Mouse (Mus musculus): ENCODE data around the gene Abca4. TPM values are rescaled to one million over a fixed set of nuclear protein-coding genes. Genes with fewer than 3 reads are reported as not detected.
A peak's percentile ranks its signal among the peaks of the same experiment; 100 is the strongest.

Gene Abca4
- polyA plus RNA-seq, 2 experiments: 1.0 to 2.2 TPM

DNA sequence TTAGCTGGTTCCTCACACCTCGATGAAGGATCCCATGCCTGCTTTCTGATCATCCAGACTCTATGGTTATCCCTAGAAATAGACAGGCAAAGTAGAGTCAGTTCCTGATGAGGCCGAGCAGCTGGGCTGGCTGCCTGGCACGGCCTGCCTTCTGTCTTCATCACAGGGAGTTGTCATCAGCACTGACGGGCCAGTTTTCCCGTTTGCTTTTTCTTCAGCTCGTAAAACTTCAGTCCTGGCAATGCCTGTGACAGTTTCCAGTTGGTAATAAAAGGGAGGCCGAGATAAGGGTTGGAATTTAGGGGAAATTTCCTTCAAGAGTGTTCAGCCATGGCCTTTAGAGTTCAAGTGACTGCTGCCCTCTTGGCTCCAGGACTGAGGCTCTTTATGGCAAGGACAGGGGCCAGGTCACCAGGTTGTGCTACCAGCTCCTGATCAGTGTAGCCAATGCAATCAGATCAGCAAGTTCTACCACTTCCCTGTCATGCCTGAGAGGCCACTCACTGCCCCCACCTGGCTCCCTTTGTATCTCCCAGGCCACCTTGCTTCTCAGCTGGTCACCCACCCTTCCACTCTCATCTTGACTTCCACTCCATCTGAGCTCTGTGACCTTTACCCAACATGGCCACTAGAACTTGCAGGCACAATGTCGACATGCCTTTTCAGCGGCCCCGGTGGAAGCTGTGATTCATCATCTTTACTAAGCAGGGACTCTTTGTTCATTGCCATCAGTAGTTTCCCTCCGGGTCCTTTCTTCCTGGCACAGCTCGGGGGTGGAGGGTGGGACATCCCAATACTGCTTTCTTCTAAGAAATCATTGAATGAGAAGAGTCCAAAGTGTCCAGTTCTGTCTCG lies 20.5 kb downstream of the Abca4 start:
- 48% methylated on average over 13 of the region's 13 CpGs for WGBS
- Histone ChIP-seq H3K9ac (ENCODE audit: low read depth, low read length, severe bottlenecking) (no peak overlapping the region), H3K27me3 (ENCODE audit: control insufficient read depth, insufficient read depth, low read length) (no peaks in the 10 kb centered on the region), H3K36me3 (ENCODE audit: control insufficient read depth, insufficient read depth, low read length) (no peaks in the 10 kb centered on the region), H3K4me1 (ENCODE audit: control insufficient read depth, insufficient read depth, low read length) (0 out of 2 replicates have a peak, but pooled peaks cover 6% of the 10 kb centered on the region), H3K9me3 (ENCODE audit: control insufficient read depth, low read length) (no peaks in the 10 kb centered on the region), H3K4me3 (replicated peaks; ENCODE audit: low read length) (no peak overlapping the region), H3K27ac (replicated peaks; ENCODE audit: low read depth, low read length) (no peak overlapping the region), H3K4me2 (replicated peaks; ENCODE audit: low read depth, low read length, severe bottlenecking) (no peak overlapping the region)
- DNase-seq (ENCODE audit: low spot score) (no peak), ATAC-seq (ENCODE audit: low FRiP score, low read depth) (peak; percentile 57; the same call in 1 of the 2 replicates)
- no peak for TF ChIP-seq POLR2A (IDR thresholded peaks at IDR 0.05; ENCODE audit: borderline replicate concordance, extremely low read depth, insufficient read depth, insufficient read length)

DNA sequence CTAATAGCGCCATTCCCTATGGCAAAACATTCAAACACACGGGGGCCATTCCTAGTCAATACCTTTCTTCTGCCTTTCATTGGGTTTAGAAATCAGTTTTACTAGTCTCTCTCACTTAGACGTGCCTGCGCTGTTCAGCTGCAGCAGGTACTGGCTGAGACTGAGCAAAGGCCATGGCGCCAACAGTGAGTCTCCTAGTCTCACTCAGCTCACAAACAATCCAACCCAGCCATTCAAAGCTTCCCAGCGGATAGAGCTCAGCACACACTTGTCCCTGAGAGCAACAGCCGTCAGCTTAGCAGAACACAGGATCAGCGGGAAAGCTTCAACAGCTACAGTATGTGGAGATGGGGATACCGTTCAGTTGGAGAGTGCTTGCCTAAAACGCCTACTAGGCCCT lies 27.5 kb downstream of the Abca4 start:
- Histone ChIP-seq H3K27ac (replicated peaks; ENCODE audit: low read depth, low read length) (no peak overlapping the region), H3K36me3 (ENCODE audit: control insufficient read depth, insufficient read depth, low read length) (no peaks in the 10 kb centered on the region), H3K4me2 (replicated peaks; ENCODE audit: low read depth, low read length, severe bottlenecking) (no peak overlapping the region), H3K4me1 (ENCODE audit: control insufficient read depth, insufficient read depth, low read length) (peaks cover 27% of the 10 kb centered on the region), H3K9ac (ENCODE audit: low read depth, low read length, severe bottlenecking) (no peak overlapping the region), H3K4me3 (replicated peaks; ENCODE audit: low read length) (no peak overlapping the region), H3K9me3 (ENCODE audit: control insufficient read depth, low read length) (no peaks in the 10 kb centered on the region), H3K27me3 (ENCODE audit: control insufficient read depth, insufficient read depth, low read length) (no peaks in the 10 kb centered on the region)
- no peak for TF ChIP-seq POLR2A (IDR thresholded peaks at IDR 0.05; ENCODE audit: borderline replicate concordance, extremely low read depth, insufficient read depth, insufficient read length)
- WGBS: 81% methylated on average over 10 of the region's 10 CpGs
- ATAC-seq (ENCODE audit: low FRiP score, low read depth) (no peak), DNase-seq (ENCODE audit: low spot score) (no peak)

GRCm38 (mm10) chr3:122072646-122073571 lies 28.7 kb downstream of the Abca4 start:
- H3K27me3 ChIP-seq (ENCODE audit: control insufficient read depth, insufficient read depth, low read length): no peaks in the 10 kb centered on the region
- ATAC-seq (ENCODE audit: low FRiP score, low read depth) (0 out of 2 replicates have a peak, but pooled peaks have one; percentile 45), DNase-seq (ENCODE audit: low spot score) (peak; percentile 30)
- peak overlapping the region; percentile 55 for H3K27ac ChIP-seq (replicated peaks; ENCODE audit: low read depth, low read length)
- TF ChIP-seq POLR2A (IDR thresholded peaks at IDR 0.05; ENCODE audit: borderline replicate concordance, extremely low read depth, insufficient read depth, insufficient read length): no peak
- no peak overlapping the region for H3K9ac ChIP-seq (ENCODE audit: low read depth, low read length, severe bottlenecking)
- WGBS: 28% methylated on average over 11 of the region's 11 CpGs
- peaks cover 27% of the 10 kb centered on the region for H3K4me1 ChIP-seq (ENCODE audit: control insufficient read depth, insufficient read depth, low read length)
- H3K36me3 ChIP-seq (ENCODE audit: control insufficient read depth, insufficient read depth, low read length): no peaks in the 10 kb centered on the region
- no peaks in the 10 kb centered on the region for H3K9me3 ChIP-seq (ENCODE audit: control insufficient read depth, low read length)
- H3K4me3 ChIP-seq (replicated peaks; ENCODE audit: low read length): no peak overlapping the region
- no peak overlapping the region for H3K4me2 ChIP-seq (replicated peaks; ENCODE audit: low read depth, low read length, severe bottlenecking)

- no peak overlapping the region for H3K4me3 ChIP-seq (replicated peaks; ENCODE audit: low read length)
- no peaks in the 10 kb centered on the region for H3K27me3 ChIP-seq (ENCODE audit: control insufficient read depth, insufficient read depth, low read length)
- no peak for DNase-seq (ENCODE audit: low spot score)
- H3K9ac ChIP-seq (ENCODE audit: low read depth, low read length, severe bottlenecking): no peak overlapping the region
- 55% methylated on average over 5 of the region's 5 CpGs for WGBS
- ATAC-seq (ENCODE audit: low FRiP score, low read depth): no peak
- no peaks in the 10 kb centered on the region for H3K36me3 ChIP-seq (ENCODE audit: control insufficient read depth, insufficient read depth, low read length)
- no peak overlapping the region for H3K4me2 ChIP-seq (replicated peaks; ENCODE audit: low read depth, low read length, severe bottlenecking)
- no peak for TF ChIP-seq POLR2A (IDR thresholded peaks at IDR 0.05; ENCODE audit: borderline replicate concordance, extremely low read depth, insufficient read depth, insufficient read length)
- H3K27ac ChIP-seq (replicated peaks; ENCODE audit: low read depth, low read length): peak overlapping the region; percentile 55
- H3K9me3 ChIP-seq (ENCODE audit: control insufficient read depth, low read length): no peaks in the 10 kb centered on the region
- H3K4me1 ChIP-seq (ENCODE audit: control insufficient read depth, insufficient read depth, low read length): peaks cover 27% of the 10 kb centered on the region
Measured at GRCm38 (mm10) chr3:122073595-122073994, 29.4 kb downstream of the Abca4 start.

DNA sequence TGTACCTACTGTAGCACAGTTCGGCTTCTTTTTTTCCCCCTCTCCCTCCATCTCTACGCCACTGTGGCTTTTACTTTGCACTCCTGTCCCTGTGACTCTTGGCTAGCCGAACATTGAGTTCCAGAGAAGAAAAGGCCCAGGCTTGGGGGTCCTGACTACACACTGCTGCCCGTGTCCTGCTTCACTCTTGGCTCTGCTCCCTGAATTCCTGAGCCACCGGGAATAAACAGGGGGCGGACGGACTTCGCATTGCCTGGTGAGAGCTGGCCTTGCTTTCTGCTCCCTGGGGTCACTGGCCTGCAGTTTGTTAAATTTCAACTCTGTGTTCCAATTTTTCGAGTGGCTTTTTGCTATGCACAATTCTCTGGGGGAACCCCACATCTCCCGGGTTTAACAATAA lies 30.1 kb downstream of the Abca4 start:
- Histone ChIP-seq H3K36me3 (ENCODE audit: control insufficient read depth, insufficient read depth, low read length) (no peaks in the 10 kb centered on the region), H3K9ac (ENCODE audit: low read depth, low read length, severe bottlenecking) (peak overlapping the region; percentile 31; the same call in 1 of the 2 replicates), H3K4me1 (ENCODE audit: control insufficient read depth, insufficient read depth, low read length) (peaks cover 27% of the 10 kb centered on the region), H3K27ac (replicated peaks; ENCODE audit: low read depth, low read length) (peak overlapping the region; percentile 55), H3K27me3 (ENCODE audit: control insufficient read depth, insufficient read depth, low read length) (no peaks in the 10 kb centered on the region), H3K4me2 (replicated peaks; ENCODE audit: low read depth, low read length, severe bottlenecking) (peak overlapping the region; percentile 9; the same call in 1 of the 2 replicates), H3K9me3 (ENCODE audit: control insufficient read depth, low read length) (no peaks in the 10 kb centered on the region), H3K4me3 (replicated peaks; ENCODE audit: low read length) (no peak overlapping the region)
- TF ChIP-seq POLR2A (IDR thresholded peaks at IDR 0.05; ENCODE audit: borderline replicate concordance, extremely low read depth, insufficient read depth, insufficient read length): no peak
- ATAC-seq (ENCODE audit: low FRiP score, low read depth): 0 out of 2 replicates have a peak, but pooled peaks have one; percentile 53
- 16% methylated on average over 10 of the region's 10 CpGs for whole genome bisulfite sequencing
- peak; percentile 40 for DNase-seq (ENCODE audit: low spot score)

Data from limb, embryonic 14.5 days (tissue).